Mouse (Mus musculus): ENCODE data around the gene 2900026A02Rik.

GRCm38 (mm10) chr5:113107709-113108108, 113.3 kb downstream of the 2900026A02Rik start:
- TF ChIP-seq CTCF (IDR thresholded peaks at IDR 0.05; ENCODE audit: control insufficient read depth, insufficient read depth, insufficient replicate concordance, low read depth, low read length) (no peak), POLR2A (IDR thresholded peaks at IDR 0.05; ENCODE audit: control insufficient read depth, low read depth, low read length) (no peak)

Measured in testis, adult 2 months (tissue).